In the genomic region with DNA sequence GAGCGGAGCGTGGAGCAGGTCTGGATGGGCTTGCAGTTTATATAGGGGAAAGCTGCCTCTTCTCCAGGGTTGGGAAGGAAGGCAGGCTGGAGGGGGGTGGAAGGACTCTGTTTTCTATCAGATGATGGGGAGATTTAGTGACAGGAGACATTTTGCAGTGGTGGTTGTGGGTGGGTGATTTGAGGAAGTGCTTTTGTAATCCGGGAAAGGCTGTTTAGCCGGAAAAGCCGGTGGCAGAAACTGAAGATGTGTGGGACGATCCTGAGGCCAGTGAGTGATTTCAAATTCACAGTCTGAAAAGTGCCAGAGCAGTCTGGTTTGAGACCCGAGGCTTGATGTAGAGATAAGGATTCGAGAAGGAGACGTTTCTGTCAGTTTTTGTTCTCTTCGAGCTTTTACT, we compare ENCODE assay signal across 10 mouse cellular contexts. TPM values are rescaled to one million over a fixed set of nuclear protein-coding genes. Genes with fewer than 3 reads are reported as not detected.
DNase-seq lines count a peak whose midpoint lies in the region; ATAC-seq lines count a peak whose summit lies in the region.
"Had no signal": no experiment of that assay in that cellular context is flagged by ENCODE, and none has a peak within 500 bp of the region (broad histone marks: within the 10 kb centered on the region; RNA-seq: fewer than 3 reads in every experiment).

No protein-coding gene starts in this region.

- peak overlapping the region; percentile 46 for H3K4me3 ChIP-seq in heart, embryonic 13.5 days
- H3K4me3 ChIP-seq in liver, embryonic 13.5 days (replicated peaks) = no peak overlapping the region
- H3K4me3 ChIP-seq: erythroblast, embryonic 14.5 days had no signal

- H3K36me3 ChIP-seq in heart, embryonic 13.5 days = no peaks in the 10 kb centered on the region
- no peaks in the 10 kb centered on the region for H3K36me3 ChIP-seq in liver, embryonic 13.5 days

- no peaks in the 10 kb centered on the region for H3K9me3 ChIP-seq in heart, embryonic 13.5 days
- H3K9me3 ChIP-seq in liver, embryonic 13.5 days (replicated peaks) = no peaks in the 10 kb centered on the region

- no peak overlapping the region for H3K27ac ChIP-seq in heart, embryonic 13.5 days (replicated peaks)
- no peak overlapping the region for H3K27ac ChIP-seq in liver, embryonic 13.5 days

- H3K4me2 ChIP-seq in heart, embryonic 13.5 days = peak overlapping the region; percentile 68
- 0 out of 2 replicates have a peak overlapping the region, but pooled peaks have one; percentile 28 for H3K4me2 ChIP-seq in liver, embryonic 13.5 days

- no peak for ATAC-seq in heart, embryonic 13.5 days (ENCODE audit: extremely low read depth, insufficient number of reproducible peaks, low FRiP score, low TSS enrichment)
- no peak for ATAC-seq in liver, embryonic 13.5 days (ENCODE audit: low read depth)

- intact Hi-C loops in heart, postnatal 14 days (cut with DNase I) = no loop called here

- WGBS in heart, embryonic 13.5 days = 39% methylated on average over 10 of the region's 10 CpGs
- 32% methylated on average over 10 of the region's 10 CpGs for WGBS in liver, embryonic 13.5 days (ENCODE audit: insufficient replicate concordance)

- no peaks in the 10 kb centered on the region for H3K4me1 ChIP-seq in heart, embryonic 13.5 days
- no peaks in the 10 kb centered on the region for H3K4me1 ChIP-seq in liver, embryonic 13.5 days (replicated peaks)

- no peak for DNase-seq in heart, postnatal 14 days
- peak; percentile 0 for DNase-seq in right cerebral cortex, adult 18-20 months
- DNase-seq in right cerebral cortex, postnatal 10 days (ENCODE audit: low spot score in 2 of 2) = no peak
- no peak for DNase-seq in liver, embryonic 13.5 days
- peak; percentile 6 for DNase-seq in thymus, postnatal 4 days
- no peak for DNase-seq in urinary bladder, postnatal 36 days (ENCODE audit: low spot score in 2 of 2)
- DNase-seq in right cerebral cortex, postnatal 36 days (ENCODE audit: low spot score in 2 of 2) = no peak

- peak overlapping the region; percentile 65; the same call in 1 of the 2 replicates for H3K9ac ChIP-seq in heart, embryonic 13.5 days
- H3K9ac ChIP-seq in liver, embryonic 13.5 days = no peak overlapping the region

- H3K27me3 ChIP-seq in heart, embryonic 13.5 days (replicated peaks) = no peaks in the 10 kb centered on the region
- no peaks in the 10 kb centered on the region for H3K27me3 ChIP-seq in liver, embryonic 13.5 days

RNA-seq across cellular contexts. Expression of a gene that starts 12.4 kb away (rescaled TPM):
- polyA plus RNA-seq in heart, embryonic 13.5 days (2015; fragmentation: Nextera tagmentation; extraction: Ambion mirVana) = 0.24 and 0.57 TPM in 2 replicates
- 1 to 10 TPM; 1.9 to 2.2 TPM for total RNA-seq in heart, postnatal 14 days (2021)
- 0.36 and 0.37 TPM in 2 replicates for polyA plus RNA-seq in liver, embryonic 13.5 days (2015; fragmentation: Nextera tagmentation; extraction: Ambion mirVana)
- polyA plus RNA-seq: activated CD4-positive, CD25-positive, alpha-beta regulatory T cell, adult 4 months; erythroblast, embryonic 14.5 days had no signal

RNA-seq across cellular contexts. Expression of a gene that starts 53.8 kb away (rescaled TPM):
- polyA plus RNA-seq in heart, embryonic 13.5 days (2015; fragmentation: Nextera tagmentation; extraction: Ambion mirVana) = 0.19 and 0.71 TPM in 2 replicates
- total RNA-seq in heart, postnatal 14 days (2021) = 1 to 10 TPM; 2.0 to 2.2 TPM
- polyA plus RNA-seq in liver, embryonic 13.5 days (2015; fragmentation: Nextera tagmentation; extraction: Ambion mirVana) = 0.22 and 0.38 TPM in 2 replicates
- polyA plus RNA-seq: erythroblast, embryonic 14.5 days had no signal

Comparison
In these comparisons a context has a peak if more than half of its experiments do, and no peak if none do; other contexts are left out.
1. DNase-seq: peak in right cerebral cortex, adult 18-20 months (single experiment) and thymus, postnatal 4 days (single experiment); none in heart, postnatal 14 days (0 of 2), right cerebral cortex, postnatal 10 days (0 of 2), liver, embryonic 13.5 days (single experiment), urinary bladder, postnatal 36 days (0 of 2) and right cerebral cortex, postnatal 36 days (0 of 2).